Mouse (Mus musculus): ENCODE data around the gene Gnai3.

DNA sequence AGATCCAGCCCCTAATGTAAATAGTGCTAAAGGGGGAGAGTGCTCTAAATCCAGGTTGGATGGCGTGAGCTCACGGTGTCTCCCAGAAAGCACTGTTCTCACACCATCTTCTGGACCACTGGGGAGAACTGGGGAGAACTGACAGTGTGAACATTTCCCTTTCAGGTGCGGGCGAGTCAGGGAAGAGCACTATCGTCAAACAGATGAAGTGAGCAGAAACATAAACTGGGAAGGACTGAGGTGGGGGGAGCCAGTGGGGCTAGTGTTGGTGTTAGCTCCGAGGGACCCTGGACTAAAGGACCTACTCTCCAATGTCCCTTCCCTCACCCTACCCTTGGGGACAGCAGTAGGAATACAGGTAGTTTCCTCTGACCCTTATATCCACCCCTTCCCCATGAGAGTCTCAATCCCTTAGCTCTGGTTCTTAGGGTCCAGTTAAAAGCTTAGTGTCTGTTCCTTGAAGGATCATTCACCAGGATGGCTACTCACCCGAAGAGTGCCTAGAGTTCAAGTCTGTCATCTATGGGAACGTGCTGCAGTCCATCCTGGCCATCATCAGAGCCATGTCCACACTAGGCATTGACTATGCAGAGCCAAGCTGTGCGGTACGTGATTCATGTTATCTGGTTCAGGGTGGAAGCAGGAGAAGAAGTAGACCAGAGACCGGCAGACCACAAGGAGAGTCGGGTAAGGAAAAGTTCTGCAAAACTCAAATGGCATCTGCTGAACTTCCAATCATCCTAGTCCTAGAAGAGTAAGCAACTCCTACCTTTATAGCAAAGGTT, 50.8 kb downstream of the Gnai3 start:
- TF ChIP-seq CHD1 (IDR thresholded peaks at IDR 0.05; ENCODE audit: low read depth, low read length) (no peak), EP300 (IDR thresholded peaks at IDR 0.05; ENCODE audit: low read length) (no peak)
